Mouse (Mus musculus) lung, postnatal 0 days (tissue): ENCODE measurements at regions not wholly inside any gene's neighbourhood (a gene's known extent, or its start where the extent isn't known, plus 50 kb on each side); places are given as distances from the start of the nearest gene placed in this dataset.

ENCODE experiments used
- CTCF ChIP-seq: IDR thresholded peaks from 2 replicates; pipeline ENCODE4 v1.5.1; 2016; ENCODE audit warnings: antibody characterized with exemption, mild to moderate bottlenecking
- EP300 ChIP-seq: IDR thresholded peaks from 2 replicates; pipeline ENCODE4 v1.6.1; 2016; ENCODE audit warnings: antibody characterized with exemption, mild to moderate bottlenecking, control low read depth

GRCm38 (mm10) chr10:15586081-15586480 is 868.1 kb upstream of the Gje1 start:
- TF ChIP-seq EP300 (no peak), CTCF (no peak)
